Mouse (Mus musculus) intestine, embryonic 16.5 days (tissue): ENCODE results near the gene Cdh1. TPM values are rescaled to one million over a fixed set of nuclear protein-coding genes. Genes with fewer than 3 reads are reported as not detected.
"Not testable (repeated sequence)": the region's sequence is repeated elsewhere in the genome, so short reads cannot be mapped to it uniquely, and the experiment has no call there.

Experiments
- ATAC-seq: fragments of 200-750 bp; cut with Nextera tagmentation; 2 replicates; pipeline ENCODE4 v1.8.0; 2017; ENCODE audit warnings: moderate TSS enrichment, moderate library complexity
- H3K27ac ChIP-seq: fragments of 300-500 bp; sonication (generic); 2 replicates; pipeline ENCODE4 v1.5.1; 2014; ENCODE audit warnings: mild to moderate bottlenecking, low read length
- H3K27me3 ChIP-seq: fragments of 300-500 bp; sonication (generic); replicated peaks from 2 replicates; pipeline ENCODE4 v1.6.1; 2014; ENCODE audit warnings: low read length, control low read depth, mixed read lengths; ENCODE audit not compliant: control insufficient read depth, insufficient read depth
- H3K36me3 ChIP-seq: fragments of 300-500 bp; sonication (generic); 2 replicates; pipeline ENCODE4 v1.6.1; 2014; ENCODE audit warnings: low read length, control low read depth; ENCODE audit not compliant: control insufficient read depth, insufficient read depth
- H3K4me1 ChIP-seq: fragments of 300-500 bp; sonication (generic); 2 replicates; pipeline ENCODE4 v1.6.1; 2014; ENCODE audit warnings: low read length, control low read depth, mixed read lengths; ENCODE audit not compliant: control insufficient read depth, insufficient read depth
- H3K4me2 ChIP-seq: fragments of 300-500 bp; sonication (generic); 2 replicates; pipeline ENCODE4 v1.6.1; 2014; ENCODE audit warnings: low read depth, low read length, control low read depth
- H3K4me3 ChIP-seq: fragments of 300-500 bp; sonication (generic); 2 replicates; pipeline ENCODE4 v1.5.1; 2014; ENCODE audit warnings: mild to moderate bottlenecking, low read length
- H3K9ac ChIP-seq: fragments of 300-500 bp; sonication (generic); 2 replicates; pipeline ENCODE4 v1.6.1; 2014; ENCODE audit warnings: low read depth, low read length
- H3K9me3 ChIP-seq: fragments of 300-500 bp; sonication (generic); 2 replicates; pipeline ENCODE4 v1.6.1; 2016; ENCODE audit warnings: low read length, control low read depth; ENCODE audit not compliant: control insufficient read depth
- WGBS: fragments of 180-500 bp; shearing (Covaris S2); extraction: QIAGEN DNeasy Blood & Tissue Kit; methylation state at CpG from one replicate; pipeline ENCODE4 v1.1.7; 2014; 5-methylcytosine and 5-hydroxymethylcytosine counted together
- polyA plus RNA-seq: library from polyadenylated mRNA; unstranded; fragments of >200 nt; fragmentation: Nextera tagmentation; extraction: Ambion mirVana; gene quantifications from 2 replicates; pipeline ENCODE4 v1.2.1, GENCODE M21; 2015

Cdh1 gene
- polyA plus RNA-seq, 1 experiment from 2014 or later = 170 TPM

GRCm38 (mm10) chr8:106571551-106572172 lies 31.5 kb upstream of the Cdh1 start:
- H3K27me3 ChIP-seq = no peaks in the 10 kb centered on the region
- 0 out of 2 replicates have a peak, but pooled peaks cover 2% of the 10 kb centered on the region for H3K4me1 ChIP-seq
- H3K9ac ChIP-seq = no peak overlapping the region
- WGBS = 54% methylated on average over 5 of the region's 5 CpGs
- no peaks in the 10 kb centered on the region for H3K36me3 ChIP-seq
- no peaks in the 10 kb centered on the region for H3K9me3 ChIP-seq
- H3K4me3 ChIP-seq = no peak overlapping the region
- ATAC-seq = peak; percentile 85
- peak overlapping the region; percentile 78 for H3K27ac ChIP-seq
- H3K4me2 ChIP-seq = no peak overlapping the region

DNA sequence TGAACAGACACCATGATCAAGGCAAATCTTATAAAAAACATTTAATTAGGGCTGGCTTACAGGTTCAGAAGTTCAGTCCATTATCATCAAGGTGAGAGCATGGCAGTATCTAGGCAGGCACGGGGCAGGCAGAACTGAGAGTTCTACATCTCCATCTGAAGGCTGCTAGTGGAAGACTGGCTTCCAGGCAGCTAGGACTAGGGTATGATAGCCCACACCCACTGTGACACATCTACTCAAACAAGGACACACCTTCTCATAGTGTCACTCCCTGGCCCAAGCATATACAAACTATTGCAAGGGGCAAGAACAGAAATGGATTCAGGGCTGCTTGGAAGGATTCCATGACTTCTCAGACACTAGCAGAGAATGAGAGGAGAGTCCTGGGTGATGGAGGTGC lies 31.0 kb upstream of the Cdh1 start:
- H3K36me3 ChIP-seq, H3K9ac ChIP-seq, H3K4me2 ChIP-seq, H3K9me3 ChIP-seq, H3K4me1 ChIP-seq, H3K27me3 ChIP-seq, H3K4me3 ChIP-seq: not testable (repeated sequence)
- H3K27ac ChIP-seq = peak overlapping the region; percentile 78
- 48% methylated on average over 1 of the region's 1 CpGs for WGBS
- ATAC-seq = peak; percentile 62

GRCm38 (mm10) chr8:106573168-106573567 lies 30.0 kb upstream of the Cdh1 start, which contains the start of gene Gm10073:
Gene Gm10073, minus strand, starts transcription at chr8:106573461.
- 21% methylated on average over 20 of the region's 20 CpGs for WGBS
- H3K4me2 ChIP-seq = 0 out of 2 replicates have a peak within 1 kb of the TSS, but pooled peaks have one; percentile 24
- H3K27me3 ChIP-seq, ATAC-seq, H3K4me3 ChIP-seq, H3K36me3 ChIP-seq, H3K9ac ChIP-seq, H3K9me3 ChIP-seq: not testable (repeated sequence)
- H3K27ac ChIP-seq = peak within 1 kb of the TSS; percentile 78
- peaks cover 10% of the 10 kb centered on the region for H3K4me1 ChIP-seq

DNA sequence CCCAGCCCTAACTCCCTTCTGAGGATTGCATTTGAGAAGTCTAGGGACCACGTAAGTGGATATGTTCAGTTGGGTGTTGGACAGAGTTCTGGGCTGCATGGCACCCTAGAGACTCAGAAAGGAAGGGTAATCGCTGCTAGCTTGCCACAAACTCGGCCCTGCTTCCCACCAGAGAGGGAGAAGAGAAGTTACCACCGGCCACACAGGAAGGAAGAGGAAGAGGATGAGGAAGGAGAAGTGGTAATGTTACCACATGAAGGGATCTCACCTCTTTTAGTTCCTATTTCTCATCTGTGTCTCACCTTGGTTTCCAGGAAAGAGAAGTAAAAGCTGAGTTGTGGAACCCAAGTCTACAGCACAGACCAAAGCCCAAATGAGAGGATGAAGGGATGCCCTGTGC lies 28.9 kb upstream of the Cdh1 start:
- H3K4me1 ChIP-seq = peaks cover 10% of the 10 kb centered on the region
- no peaks in the 10 kb centered on the region for H3K27me3 ChIP-seq
- H3K9ac ChIP-seq = no peak overlapping the region
- H3K27ac ChIP-seq = no peak overlapping the region
- WGBS = 83% methylated on average over 4 of the region's 4 CpGs
- no peak overlapping the region for H3K4me3 ChIP-seq
- no peak overlapping the region for H3K4me2 ChIP-seq
- ATAC-seq = no peak
- no peaks in the 10 kb centered on the region for H3K9me3 ChIP-seq
- no peaks in the 10 kb centered on the region for H3K36me3 ChIP-seq

- peaks cover 10% of the 10 kb centered on the region for H3K4me1 ChIP-seq
- H3K9me3 ChIP-seq = no peaks in the 10 kb centered on the region
- H3K27me3 ChIP-seq = no peaks in the 10 kb centered on the region
- H3K36me3 ChIP-seq = no peaks in the 10 kb centered on the region
- H3K4me2 ChIP-seq = no peak overlapping the region
- 17% methylated on average over 6 of the region's 6 CpGs for WGBS
- H3K27ac ChIP-seq = peak overlapping the region; percentile 82
- peak; percentile 82 for ATAC-seq
- H3K9ac ChIP-seq = peak overlapping the region; percentile 19; the same call in 1 of the 2 replicates
- H3K4me3 ChIP-seq = no peak overlapping the region
These were observed 26.1 kb upstream of the Cdh1 start for GRCm38 (mm10) chr8:106576849-106577555.

- no peak overlapping the region for H3K27ac ChIP-seq
- H3K27me3 ChIP-seq = no peaks in the 10 kb centered on the region
- H3K9ac ChIP-seq = no peak overlapping the region
- H3K4me1 ChIP-seq = peaks cover 14% of the 10 kb centered on the region
- 72% methylated on average over 2 of the region's 2 CpGs for WGBS
- no peaks in the 10 kb centered on the region for H3K36me3 ChIP-seq
- H3K4me2 ChIP-seq = no peak overlapping the region
- H3K9me3 ChIP-seq = no peaks in the 10 kb centered on the region
- H3K4me3 ChIP-seq = no peak overlapping the region
- no peak for ATAC-seq
These were observed 23.6 kb upstream of the Cdh1 start for GRCm38 (mm10) chr8:106579510-106579909.

GRCm38 (mm10) chr8:106581344-106582088 lies 21.6 kb upstream of the Cdh1 start:
- Histone ChIP-seq H3K27me3 (no peaks in the 10 kb centered on the region), H3K36me3 (no peaks in the 10 kb centered on the region), H3K9me3 (no peaks in the 10 kb centered on the region), H3K4me1 (peaks cover 16% of the 10 kb centered on the region), H3K27ac (peak overlapping the region; percentile 58), H3K4me3 (no peak overlapping the region), H3K4me2 (no peak overlapping the region), H3K9ac (no peak overlapping the region)
- ATAC-seq = peak; percentile 36
- WGBS = 55% methylated on average over 6 of the region's 6 CpGs

DNA sequence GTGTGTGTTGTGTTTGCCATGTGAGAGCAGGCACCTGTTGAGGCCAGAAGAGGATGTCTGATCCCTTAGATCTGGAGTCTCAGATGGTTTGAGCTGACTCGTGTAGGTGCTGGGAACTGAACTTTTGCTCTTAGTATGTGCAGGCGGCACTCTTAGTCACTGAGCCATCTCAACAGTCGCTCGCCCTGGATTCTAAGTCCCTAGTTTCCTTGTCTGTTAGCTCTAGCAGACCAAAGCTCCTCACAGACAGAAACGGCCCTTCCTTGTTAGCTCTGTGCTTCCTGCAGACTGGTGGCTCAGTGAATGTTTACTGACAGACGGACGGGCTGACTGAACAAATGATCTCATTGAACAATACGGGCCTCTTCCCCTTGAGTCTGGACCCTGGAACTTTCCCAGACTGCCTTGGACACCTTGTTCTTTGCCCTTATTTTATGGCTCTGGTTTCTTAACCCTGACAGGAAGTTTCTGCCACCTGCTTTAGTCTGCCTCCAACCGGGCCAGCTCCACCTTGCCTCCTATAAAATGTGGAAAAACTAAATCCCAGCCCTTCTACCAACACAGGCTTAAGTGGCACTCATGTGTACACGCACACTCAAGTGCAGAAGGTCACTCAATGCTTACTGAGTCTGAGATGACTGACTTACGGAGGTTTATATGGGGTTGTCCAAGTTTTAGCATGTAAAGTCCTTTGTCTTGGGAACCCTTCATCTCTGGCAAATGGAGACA lies 18.0 kb upstream of the Cdh1 start:
- H3K4me3 ChIP-seq = no peak overlapping the region
- no peaks in the 10 kb centered on the region for H3K36me3 ChIP-seq
- peaks cover 10% of the 10 kb centered on the region; the same call in 1 of the 2 replicates for H3K4me1 ChIP-seq
- 0 out of 2 replicates have a peak overlapping the region, but pooled peaks have one; percentile 1 for H3K9ac ChIP-seq
- H3K9me3 ChIP-seq = no peaks in the 10 kb centered on the region
- peak; percentile 92 for ATAC-seq
- 33% methylated on average over 11 of the region's 11 CpGs for WGBS
- no peak overlapping the region for H3K4me2 ChIP-seq
- no peaks in the 10 kb centered on the region for H3K27me3 ChIP-seq
- peak overlapping the region; percentile 91 for H3K27ac ChIP-seq

- ATAC-seq = no peak
- WGBS = 80% methylated on average over 3 of the region's 3 CpGs
- Histone ChIP-seq H3K4me2 (no peak overlapping the region), H3K4me1 (peaks cover 10% of the 10 kb centered on the region; the same call in 1 of the 2 replicates), H3K4me3 (no peak overlapping the region), H3K9me3 (no peaks in the 10 kb centered on the region), H3K27me3 (no peaks in the 10 kb centered on the region), H3K9ac (0 out of 2 replicates have a peak overlapping the region, but pooled peaks have one; percentile 1), H3K36me3 (no peaks in the 10 kb centered on the region), H3K27ac (peak overlapping the region; percentile 91)
These were observed 17.5 kb upstream of the Cdh1 start for GRCm38 (mm10) chr8:106585671-106586037.
